Mouse (Mus musculus) CD4-positive, CD25-positive, alpha-beta regulatory T cell, adult 2 months (primary cell): Measurements from ENCODE around the gene Tmem255b.

Experiments used
- DNase-seq: peaks from one replicate; pipeline ENCODE4 v3.0.0-alpha.2; 2012; ENCODE audit warnings: low read depth, low spot score

Tmem255b gene

GRCm38 (mm10) chr8:13434889-13435288 is at the start of gene Tmem255b:
TSS of gene Tmem255b (plus strand) at chr8:13435189.
- no peak for DNase-seq

- DNase-seq, result no peak
These were observed 48.6 kb upstream of the Tmem255b start for GRCm38 (mm10) chr8:13386366-13386765.

- no peak for DNase-seq
These were observed 47.3 kb upstream of the Tmem255b start for GRCm38 (mm10) chr8:13387728-13388127.

DNA sequence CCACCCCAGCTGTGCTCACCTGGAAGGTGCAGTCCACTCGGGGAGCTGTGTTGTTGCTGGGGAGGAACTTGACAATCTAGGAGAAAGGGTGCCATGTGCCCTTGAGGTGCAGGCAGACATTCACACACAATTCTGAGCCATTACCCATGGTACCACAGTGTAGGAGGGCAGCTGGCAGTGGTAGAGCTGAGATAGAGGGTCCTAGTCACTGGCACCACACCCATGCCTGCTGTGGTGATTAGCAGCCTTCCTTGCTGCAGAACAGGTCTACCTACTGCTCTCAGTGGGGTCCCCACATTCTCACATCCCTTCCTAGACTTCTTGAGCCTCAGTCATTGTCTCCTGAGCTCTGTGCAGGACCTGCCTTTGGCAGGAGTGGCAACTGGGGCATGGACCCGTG is 46.2 kb upstream of the Tmem255b start:
- no peak for DNase-seq

GRCm38 (mm10) chr8:13393869-13394268 is 41.1 kb upstream of the Tmem255b start:
- no peak for DNase-seq

- no peak for DNase-seq
These were observed 38.3 kb upstream of the Tmem255b start, which contains the start of gene Atp4b for GRCm38 (mm10) chr8:13396725-13397124. TSS of gene Atp4b (minus strand) at chr8:13396825.

- DNase-seq, result no peak
These were observed 31.5 kb upstream of the Tmem255b start for GRCm38 (mm10) chr8:13403517-13403916.

GRCm38 (mm10) chr8:13404666-13405131 is 30.3 kb upstream of the Tmem255b start, which contains the start of gene Grk1:
TSS of gene Grk1 (plus strand) at chr8:13405081.
- no peak for DNase-seq

- no peak for DNase-seq
These were observed 29.0 kb upstream of the Tmem255b start for GRCm38 (mm10) chr8:13406011-13406410.

- peak; percentile 75 for DNase-seq
These were observed 23.4 kb upstream of the Tmem255b start for GRCm38 (mm10) chr8:13411597-13411996.

GRCm38 (mm10) chr8:13412891-13413558 is 22.0 kb upstream of the Tmem255b start:
- peak; percentile 74 for DNase-seq

DNA sequence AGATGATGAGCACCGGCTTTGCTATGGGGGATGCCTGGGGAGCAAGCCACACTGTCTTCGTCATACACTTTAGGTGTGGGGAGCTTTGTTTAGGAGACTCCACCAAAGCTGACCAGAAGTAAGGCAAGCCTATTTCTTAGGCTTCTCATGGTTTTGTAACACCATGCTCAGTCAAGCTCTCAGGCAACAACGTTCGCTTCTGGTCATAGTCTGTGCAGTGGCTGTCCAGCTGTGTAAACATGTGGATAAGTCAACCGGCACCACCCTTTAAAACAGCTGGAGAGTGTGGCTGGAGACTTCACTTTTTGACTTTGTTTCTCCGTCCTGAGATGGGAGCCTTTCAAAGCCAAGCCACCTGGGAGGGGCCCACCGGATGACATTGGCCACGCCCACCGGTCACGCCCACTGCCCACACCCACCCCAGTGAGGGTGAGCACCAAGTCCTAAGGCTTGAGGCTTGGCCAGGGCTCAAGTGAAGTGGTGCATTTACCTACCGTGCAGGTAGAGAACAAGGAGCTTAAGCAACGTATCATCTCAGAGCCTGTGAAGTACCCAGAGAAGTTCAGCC is 21.1 kb upstream of the Tmem255b start:
- DNase-seq, result no peak

GRCm38 (mm10) chr8:13415879-13416278 is 19.1 kb upstream of the Tmem255b start:
- no peak for DNase-seq

- DNase-seq, result no peak
These were observed 15.8 kb upstream of the Tmem255b start for GRCm38 (mm10) chr8:13419111-13419639.

DNA sequence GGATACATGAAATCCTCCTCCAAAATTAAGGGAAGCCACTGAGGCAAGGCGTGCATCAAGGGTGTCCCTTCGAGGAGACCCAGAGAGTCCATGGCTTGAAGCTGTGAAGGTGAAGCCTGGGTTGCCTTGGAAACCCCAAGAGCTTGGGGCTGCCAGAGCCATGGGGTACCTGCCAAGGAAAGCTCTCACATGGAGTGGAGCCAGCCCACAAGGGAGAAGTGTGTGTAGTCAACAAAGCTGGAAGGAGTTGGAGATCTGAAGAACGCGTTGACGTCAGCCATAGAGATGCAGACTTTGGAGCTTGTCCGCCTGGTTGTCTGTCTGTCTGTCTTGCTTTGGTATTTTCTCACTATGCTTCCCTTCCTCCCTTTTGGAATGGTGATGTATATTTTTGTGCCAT is 14.0 kb upstream of the Tmem255b start:
- DNase-seq, result no peak

DNA sequence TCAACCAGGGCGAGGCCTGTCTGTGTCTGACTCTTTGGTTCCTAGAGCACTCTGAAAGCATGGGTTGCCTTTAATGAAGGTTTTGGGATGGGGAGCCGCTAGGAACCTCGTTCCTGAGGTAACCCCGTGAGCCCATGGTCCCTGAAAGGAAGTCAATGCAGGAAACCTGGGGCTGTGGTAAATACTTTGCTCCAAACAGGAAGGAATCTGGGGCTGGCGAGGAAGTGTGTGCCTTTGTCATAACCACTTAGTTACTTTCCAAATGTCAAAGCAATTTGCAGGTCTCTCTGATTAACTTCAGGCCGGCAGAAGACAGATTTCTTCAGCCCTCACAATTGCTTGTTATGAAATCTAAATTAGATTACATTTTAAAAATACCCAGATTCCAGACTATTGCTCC is 7.6 kb upstream of the Tmem255b start:
- DNase-seq, result no peak

DNA sequence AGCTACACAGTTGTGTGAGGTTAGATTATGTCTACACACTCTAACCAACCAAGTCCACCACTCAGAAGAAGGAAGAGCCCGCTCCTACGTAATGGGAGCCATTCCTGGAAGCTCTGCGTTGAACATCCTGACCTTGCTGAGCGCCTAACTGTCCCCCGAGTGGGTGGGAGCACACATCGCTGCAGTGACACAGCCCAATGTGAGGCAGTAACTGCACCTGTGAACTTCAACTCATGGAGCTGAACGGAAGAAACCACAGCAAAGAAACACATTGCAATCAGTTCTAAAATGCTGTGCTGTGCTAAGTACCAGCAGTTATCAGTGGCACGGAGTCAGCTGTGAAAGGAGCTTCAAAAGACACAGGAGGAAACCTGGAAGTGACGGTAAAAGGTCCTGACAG is 6.8 kb upstream of the Tmem255b start:
- DNase-seq, result no peak

DNA sequence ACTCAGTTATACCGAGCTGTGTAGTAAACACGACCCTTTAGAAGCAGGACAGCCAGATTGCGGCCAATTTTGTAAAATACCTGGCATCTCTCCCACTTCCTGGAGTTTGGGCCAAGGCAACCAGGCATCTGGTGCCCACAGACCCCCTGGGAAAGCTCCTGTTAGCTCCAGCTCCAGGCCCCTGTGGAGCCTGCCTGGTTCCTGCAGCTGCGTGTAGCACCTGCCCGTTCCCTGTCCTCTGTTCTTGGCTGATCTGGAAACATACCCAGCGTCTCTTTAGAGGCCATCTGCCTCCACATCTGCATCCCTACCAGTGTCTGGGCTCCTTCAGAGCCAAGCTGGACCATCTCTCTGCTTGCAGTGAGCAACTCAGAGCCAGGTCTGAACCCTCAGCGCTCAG is 4.6 kb upstream of the Tmem255b start:
- DNase-seq, result no peak

- DNase-seq, result no peak
These were observed 4.1 kb upstream of the Tmem255b start for GRCm38 (mm10) chr8:13430866-13431265.

GRCm38 (mm10) chr8:13433130-13433529 is 1.9 kb upstream of the Tmem255b start:
- no peak for DNase-seq

- DNase-seq, result no peak
These were observed 1.1 kb downstream of the Tmem255b start for GRCm38 (mm10) chr8:13436052-13436451.

- no peak for DNase-seq
These were observed 2.5 kb downstream of the Tmem255b start for GRCm38 (mm10) chr8:13437531-13437930.

GRCm38 (mm10) chr8:13442152-13442551 is 7.2 kb downstream of the Tmem255b start:
- no peak for DNase-seq
